Mouse (Mus musculus): ENCODE data around the gene Ece2. TPM values are rescaled to one million over a fixed set of nuclear protein-coding genes. Genes with fewer than 3 reads are reported as not detected.

Ece2 gene
- polyA plus RNA-seq, 2 experiments: 0.04 to 0.08 TPM

DNA sequence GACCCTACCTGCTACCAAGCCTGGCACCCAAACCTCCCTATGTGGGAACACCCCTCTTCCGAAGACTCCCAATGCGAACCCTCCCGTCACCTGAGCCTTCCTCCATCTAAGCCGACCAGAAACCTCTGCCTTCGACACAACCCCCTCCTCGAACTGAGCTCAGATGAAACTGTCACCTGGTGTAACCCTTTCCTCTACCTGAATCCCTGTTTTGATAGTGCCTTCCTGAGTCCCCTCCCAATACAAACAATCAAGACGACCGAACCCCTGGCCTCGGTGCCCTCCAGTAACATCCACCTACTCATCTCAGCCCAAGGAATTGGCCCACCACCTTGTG is 9.3 kb upstream of the Ece2 start:
- Histone ChIP-seq H3K27ac (no peak overlapping the region), H3K4me1 (replicated peaks; ENCODE audit: control insufficient read depth in 2 of 2, insufficient read depth in 2 of 2, low read length in 1 of 2) (peaks cover 0 to 4% of the 10 kb centered on the region in 2 experiments; a peak in 2 of 4 replicates), H3K9ac (replicated peaks) (no peak overlapping the region), H3K9me3 (ENCODE audit: control insufficient read depth, low read length) (no peaks in the 10 kb centered on the region), H3K27me3 (ENCODE audit: control insufficient read depth, insufficient read depth, low read length) (peaks cover 53% of the 10 kb centered on the region), H3K4me2 (ENCODE audit: low read depth) (peak overlapping the region; percentile 92), H3K4me3 (ENCODE audit: insufficient read depth in 1 of 2, low read depth in 2 of 2, low read length in 2 of 2) (peak overlapping the region; percentile 5 to 66; a peak in 3 of 4 replicates), H3K36me3 (replicated peaks; ENCODE audit: control insufficient read depth, insufficient read depth, low read depth) (no peaks in the 10 kb centered on the region)
- no peak for TF ChIP-seq EP300 (IDR thresholded peaks at IDR 0.05; ENCODE audit: low read depth)
- TF ChIP-seq CTCF (IDR thresholded peaks at IDR 0.05; ENCODE audit: low read depth): no peak
- ATAC-seq (ENCODE audit: insufficient read depth) (no peak), DNase-seq (ENCODE audit: low read depth in 3 of 3, low spot score in 3 of 3) (no peak)
- WGBS (ENCODE audit: insufficient replicate concordance): 1% methylated on average over 9 of the region's 9 CpGs

DNA sequence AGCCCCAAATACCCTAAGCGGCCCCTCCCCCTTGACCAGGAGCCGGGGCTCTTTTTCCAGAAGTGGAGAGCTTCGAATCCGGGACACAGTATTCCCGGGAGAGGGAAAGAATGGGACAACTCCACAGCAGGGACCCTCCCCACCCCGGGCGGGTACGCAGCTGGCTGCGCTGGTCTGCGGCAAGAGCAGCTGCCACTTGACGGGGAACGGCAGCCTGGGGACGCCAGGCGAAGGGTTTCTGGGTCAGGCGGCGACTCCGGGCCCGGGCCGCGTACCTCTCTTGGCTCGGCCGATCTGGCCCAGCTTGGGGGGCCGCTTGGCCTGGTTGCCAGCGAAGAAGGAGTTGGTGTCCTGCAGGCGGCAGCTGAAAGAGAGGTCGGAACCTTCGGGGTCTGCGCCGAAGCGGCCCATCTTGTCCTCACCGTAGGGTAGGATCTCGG is 8.9 kb upstream of the Ece2 start:
- H3K9me3 ChIP-seq (ENCODE audit: control insufficient read depth, low read length): no peaks in the 10 kb centered on the region
- peak overlapping the region; percentile 51 to 66 for H3K4me3 ChIP-seq (ENCODE audit: insufficient read depth in 1 of 2, low read depth in 2 of 2, low read length in 2 of 2)
- peaks cover 53% of the 10 kb centered on the region for H3K27me3 ChIP-seq (ENCODE audit: control insufficient read depth, insufficient read depth, low read length)
- no peak overlapping the region; the same call in 1 of the 2 replicates for H3K9ac ChIP-seq (replicated peaks)
- TF ChIP-seq CTCF (IDR thresholded peaks at IDR 0.05; ENCODE audit: low read depth) (no peak), EP300 (IDR thresholded peaks at IDR 0.05; ENCODE audit: low read depth) (no peak)
- no peak overlapping the region for H3K27ac ChIP-seq
- H3K36me3 ChIP-seq (replicated peaks; ENCODE audit: control insufficient read depth, insufficient read depth, low read depth): no peaks in the 10 kb centered on the region
- H3K4me2 ChIP-seq (ENCODE audit: low read depth): peak overlapping the region; percentile 92
- ATAC-seq (ENCODE audit: insufficient read depth) (no peak), DNase-seq (ENCODE audit: low read depth in 3 of 3, low spot score in 3 of 3) (no peak)
- peaks cover 0 to 4% of the 10 kb centered on the region in 2 experiments; a peak in 2 of 4 replicates for H3K4me1 ChIP-seq (replicated peaks; ENCODE audit: control insufficient read depth in 2 of 2, insufficient read depth in 2 of 2, low read length in 1 of 2)
- WGBS (ENCODE audit: insufficient replicate concordance): under 1% methylated on average over 32 of the region's 32 CpGs

DNA sequence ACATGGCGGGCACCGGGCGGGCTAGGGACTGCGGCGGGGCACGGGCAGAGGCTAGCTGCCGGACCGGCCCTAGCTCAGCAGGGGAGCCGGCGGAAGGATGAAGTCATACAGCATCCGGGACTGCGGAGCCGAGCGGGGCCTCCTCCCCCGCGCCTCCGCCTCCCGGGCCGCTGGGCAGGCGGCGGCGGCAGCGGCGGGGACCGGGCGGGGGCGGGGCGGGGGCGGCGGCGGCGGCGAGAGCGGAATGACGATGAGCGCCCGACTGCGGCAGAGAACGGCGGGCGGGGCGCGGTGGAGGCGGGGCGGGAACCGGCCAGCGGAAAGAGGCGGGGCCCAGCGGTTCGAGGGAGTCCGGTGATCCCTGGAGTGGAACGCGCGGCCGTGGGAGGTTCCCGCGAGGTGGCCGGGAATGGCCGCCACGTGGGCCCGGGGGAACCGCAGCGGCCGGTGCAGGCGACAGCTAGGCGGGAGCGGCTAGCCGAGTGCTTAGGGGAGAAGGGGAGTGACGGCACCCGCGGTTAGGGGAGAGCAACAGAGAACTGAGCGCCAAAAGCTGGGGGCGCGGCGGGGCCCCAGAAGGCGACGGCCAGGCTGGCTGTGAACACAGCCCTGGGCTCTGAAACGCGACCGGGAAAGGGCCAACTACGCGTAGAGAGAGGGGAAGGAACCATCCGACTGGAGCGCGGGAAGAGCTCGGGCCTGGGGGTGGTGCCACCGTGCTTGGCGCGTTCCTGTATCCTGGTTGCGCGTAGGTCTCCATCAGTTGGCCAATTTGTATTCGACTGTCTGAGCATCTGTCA is 8.2 kb upstream of the Ece2 start, which contains the start of gene Camk2n2:
TSS of gene Camk2n2 (minus strand) at position 97 of the 800 bp plus-strand sequence.
- under 1% methylated on average over 91 of the region's 92 CpGs for WGBS (ENCODE audit: insufficient replicate concordance)

DNA sequence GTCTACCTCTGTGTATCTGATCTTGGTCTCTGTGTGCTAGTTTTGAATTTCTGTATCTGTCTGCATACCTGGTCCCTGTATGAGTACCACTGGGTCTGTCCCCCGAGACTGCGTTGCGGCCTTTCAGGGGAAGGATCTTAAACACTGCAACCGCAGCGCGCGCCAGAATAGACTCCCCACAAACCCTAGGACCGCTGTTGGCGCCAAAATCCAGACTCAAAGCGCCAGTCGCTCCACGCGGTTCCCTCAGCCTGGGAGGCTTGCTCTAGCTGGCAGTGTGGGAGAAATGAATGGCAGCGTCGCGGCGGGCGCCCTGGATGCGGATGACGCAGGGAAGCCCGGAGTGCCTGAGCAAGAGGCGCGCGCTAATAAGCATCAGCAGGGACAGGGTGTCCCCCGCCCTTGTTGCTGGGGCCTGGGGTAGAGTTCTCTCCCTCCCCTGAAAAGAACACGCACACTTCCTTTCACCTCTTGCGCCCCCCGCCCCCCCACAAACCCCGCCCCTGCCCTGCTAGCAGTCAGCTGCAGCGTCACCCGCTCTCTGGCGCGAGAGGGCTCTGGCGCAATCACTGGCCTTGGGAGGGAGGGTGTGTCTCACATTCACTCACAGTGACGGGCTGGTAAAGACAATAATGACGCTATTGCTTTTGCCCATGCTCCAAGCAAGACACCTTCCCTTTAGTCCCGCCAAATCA is 7.5 kb upstream of the Ece2 start:
- Histone ChIP-seq H3K4me2 (ENCODE audit: low read depth) (peak overlapping the region; percentile 92), H3K4me3 (ENCODE audit: insufficient read depth in 1 of 2, low read depth in 2 of 2, low read length in 2 of 2) (peak overlapping the region; percentile 65 to 66), H3K27me3 (ENCODE audit: control insufficient read depth, insufficient read depth, low read length) (peaks cover 53% of the 10 kb centered on the region), H3K9ac (replicated peaks) (no peak overlapping the region), H3K27ac (no peak overlapping the region), H3K9me3 (ENCODE audit: control insufficient read depth, low read length) (no peaks in the 10 kb centered on the region), H3K36me3 (replicated peaks; ENCODE audit: control insufficient read depth, insufficient read depth, low read depth) (no peaks in the 10 kb centered on the region), H3K4me1 (replicated peaks; ENCODE audit: control insufficient read depth in 2 of 2, insufficient read depth in 2 of 2, low read length in 1 of 2) (peaks cover 0 to 4% of the 10 kb centered on the region in 2 experiments; a peak in 2 of 4 replicates)
- no peak for TF ChIP-seq EP300 (IDR thresholded peaks at IDR 0.05; ENCODE audit: low read depth)
- no peak for TF ChIP-seq CTCF (IDR thresholded peaks at IDR 0.05; ENCODE audit: low read depth)
- DNase-seq (ENCODE audit: low read depth in 3 of 3, low spot score in 3 of 3): peak in 2 of 3 experiments; percentile 38 to 49
- under 1% methylated on average over 37 of the region's 37 CpGs for WGBS (ENCODE audit: insufficient replicate concordance)
- ATAC-seq (ENCODE audit: insufficient read depth): peak; percentile 47; the same call in 1 of the 2 replicates

More for the DNA sequence above, 8.2 kb upstream of the Ece2 start, which contains the start of gene Camk2n2:
- H3K4me1 ChIP-seq (replicated peaks; ENCODE audit: control insufficient read depth in 2 of 2, insufficient read depth in 2 of 2, low read length in 1 of 2): peaks cover 0 to 4% of the 10 kb centered on the region in 2 experiments; a peak in 2 of 4 replicates
- H3K36me3 ChIP-seq (replicated peaks; ENCODE audit: control insufficient read depth, insufficient read depth, low read depth): no peaks in the 10 kb centered on the region
- DNase-seq (ENCODE audit: low read depth in 3 of 3, low spot score in 3 of 3) (peak in 1 of 3 experiments; percentile 12), ATAC-seq (ENCODE audit: insufficient read depth) (peak; percentile 74)
- H3K27me3 ChIP-seq (ENCODE audit: control insufficient read depth, insufficient read depth, low read length): peaks cover 53% of the 10 kb centered on the region
- no peak within 1 kb of the TSS for H3K27ac ChIP-seq
- peak within 1 kb of the TSS; percentile 34 for H3K9ac ChIP-seq (replicated peaks)
- H3K4me3 ChIP-seq (ENCODE audit: insufficient read depth in 1 of 2, low read depth in 2 of 2, low read length in 2 of 2): peak within 1 kb of the TSS; percentile 65 to 66
- H3K9me3 ChIP-seq (ENCODE audit: control insufficient read depth, low read length): no peaks in the 10 kb centered on the region
- no peak for TF ChIP-seq CTCF (IDR thresholded peaks at IDR 0.05; ENCODE audit: low read depth)
- H3K4me2 ChIP-seq (ENCODE audit: low read depth): peak within 1 kb of the TSS; percentile 92

DNA sequence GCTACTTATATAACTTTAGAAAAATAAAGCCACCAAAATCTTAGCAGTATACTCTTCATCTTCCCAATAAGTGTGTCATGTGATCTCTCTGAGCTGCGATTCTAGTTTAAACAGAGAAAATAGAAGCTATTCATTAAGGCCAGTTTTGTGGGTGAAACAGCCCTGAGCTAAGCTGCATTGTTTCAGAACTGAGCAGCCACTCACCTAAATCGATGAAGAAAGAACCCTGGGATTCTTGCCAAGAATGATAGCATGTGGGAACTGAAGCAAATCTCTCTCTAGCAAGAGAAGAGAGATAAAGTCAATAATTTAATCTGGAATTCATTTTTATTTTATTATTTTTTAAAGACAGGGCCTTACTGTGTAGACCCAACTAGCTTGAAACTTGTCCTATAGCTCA is 6.4 kb upstream of the Ece2 start:
- H3K4me1 ChIP-seq (replicated peaks; ENCODE audit: control insufficient read depth in 2 of 2, insufficient read depth in 2 of 2, low read length in 1 of 2): peaks cover 0 to 4% of the 10 kb centered on the region in 2 experiments; a peak in 2 of 4 replicates
- no peak overlapping the region for H3K4me2 ChIP-seq (ENCODE audit: low read depth)
- H3K4me3 ChIP-seq (ENCODE audit: insufficient read depth in 1 of 2, low read depth in 2 of 2, low read length in 2 of 2): no peak overlapping the region
- H3K36me3 ChIP-seq (replicated peaks; ENCODE audit: control insufficient read depth, insufficient read depth, low read depth): no peaks in the 10 kb centered on the region
- H3K27me3 ChIP-seq (ENCODE audit: control insufficient read depth, insufficient read depth, low read length): peaks cover 53% of the 10 kb centered on the region
- TF ChIP-seq EP300 (IDR thresholded peaks at IDR 0.05; ENCODE audit: low read depth) (no peak), CTCF (IDR thresholded peaks at IDR 0.05; ENCODE audit: low read depth) (no peak)
- DNase-seq (ENCODE audit: low read depth in 3 of 3, low spot score in 3 of 3) (no peak), ATAC-seq (ENCODE audit: insufficient read depth) (no peak)
- H3K9ac ChIP-seq (replicated peaks): no peak overlapping the region
- no peak overlapping the region for H3K27ac ChIP-seq
- no peaks in the 10 kb centered on the region for H3K9me3 ChIP-seq (ENCODE audit: control insufficient read depth, low read length)
- 52% methylated on average over 2 of the region's 2 CpGs for WGBS (ENCODE audit: insufficient replicate concordance)
